Mouse (Mus musculus) testis, postnatal 10 days (tissue): ENCODE results near the gene Gdf15.

Experiments
- DNase-seq: peaks from one replicate; pipeline ENCODE4 v3.0.0; 2021; ENCODE audit warnings: low spot score

Gene Gdf15

GRCm38 (mm10) chr8:70656193-70656790, 24.0 kb upstream of the Gdf15 start:
- no peak for DNase-seq

GRCm38 (mm10) chr8:70655469-70655868, 23.2 kb upstream of the Gdf15 start:
- no peak for DNase-seq

GRCm38 (mm10) chr8:70654121-70654520, 21.9 kb upstream of the Gdf15 start:
- DNase-seq = no peak

- DNase-seq = peak; percentile 72
These were observed 21.0 kb upstream of the Gdf15 start for GRCm38 (mm10) chr8:70653226-70653625.

- DNase-seq = no peak
These were observed 18.1 kb upstream of the Gdf15 start for GRCm38 (mm10) chr8:70650351-70650750.

- DNase-seq = peak; percentile 84
These were observed 17.1 kb upstream of the Gdf15 start for GRCm38 (mm10) chr8:70649324-70649723.

GRCm38 (mm10) chr8:70648921-70649320, 16.7 kb upstream of the Gdf15 start:
- no peak for DNase-seq

GRCm38 (mm10) chr8:70648164-70648442, 15.8 kb upstream of the Gdf15 start:
- DNase-seq = no peak

GRCm38 (mm10) chr8:70647343-70648163, 15.3 kb upstream of the Gdf15 start:
- DNase-seq = no peak

GRCm38 (mm10) chr8:70646775-70647174, 14.5 kb upstream of the Gdf15 start:
- no peak for DNase-seq

- DNase-seq = no peak
These were observed 14.1 kb upstream of the Gdf15 start for GRCm38 (mm10) chr8:70646369-70646768.

GRCm38 (mm10) chr8:70645501-70646224, 13.4 kb upstream of the Gdf15 start:
- DNase-seq = no peak

- DNase-seq = no peak
These were observed 11.8 kb upstream of the Gdf15 start for GRCm38 (mm10) chr8:70644065-70644464.

GRCm38 (mm10) chr8:70643019-70643418, 10.8 kb upstream of the Gdf15 start:
- DNase-seq = no peak

- DNase-seq = no peak
These were observed 6.5 kb upstream of the Gdf15 start for GRCm38 (mm10) chr8:70638752-70639151.

GRCm38 (mm10) chr8:70636838-70637237, 4.6 kb upstream of the Gdf15 start:
- DNase-seq = no peak

GRCm38 (mm10) chr8:70635527-70635926, 3.3 kb upstream of the Gdf15 start:
- DNase-seq = no peak

GRCm38 (mm10) chr8:70634066-70634465, 1.8 kb upstream of the Gdf15 start:
- peak; percentile 71 for DNase-seq

- peak; percentile 62 for DNase-seq
These were observed 820 bp downstream of the Gdf15 start for GRCm38 (mm10) chr8:70631436-70631835.

- DNase-seq = peak; percentile 84
These were observed 1.5 kb downstream of the Gdf15 start for GRCm38 (mm10) chr8:70630532-70631381.

- peak; percentile 89 for DNase-seq
These were observed 2.4 kb downstream of the Gdf15 start for GRCm38 (mm10) chr8:70629574-70630531.
